Mouse (Mus musculus) olfactory bulb, adult 2 months (tissue): ENCODE measurements around the gene Polr2j. TPM values are rescaled to one million over a fixed set of nuclear protein-coding genes. Genes with fewer than 3 reads are reported as not detected.
"Not testable (repeated sequence)": the region's sequence is repeated elsewhere in the genome, so short reads cannot be mapped to it uniquely, and the experiment has no call there.

Source experiments
- H3K27ac ChIP-seq: fragments of 200-500 bp; 2 replicates; pipeline ENCODE4 v1.5.1; 2012; ENCODE audit warnings: low read depth, low read length; ENCODE audit not compliant: insufficient read depth
- H3K4me1 ChIP-seq: fragments of 200-500 bp; 2 replicates; pipeline ENCODE4 v1.6.1; 2012; ENCODE audit warnings: low read length; ENCODE audit not compliant: control insufficient read depth, insufficient read depth
- H3K4me3 ChIP-seq: fragments of 200-500 bp; 2 replicates; pipeline ENCODE4 v1.5.1; 2012; ENCODE audit warnings: mild to moderate bottlenecking, low read depth, low read length, moderate library complexity; ENCODE audit not compliant: insufficient read depth
- CTCF ChIP-seq: fragments of 200-500 bp; IDR thresholded peaks from 2 replicates; pipeline ENCODE4 v1.5.1; 2012; ENCODE audit warnings: low read depth, mild to moderate bottlenecking, low read length, moderate library complexity; ENCODE audit not compliant: insufficient read depth
- POLR2A ChIP-seq: fragments of 200-500 bp; IDR thresholded peaks from 2 replicates; pipeline ENCODE4 v1.6.1; 2012; ENCODE audit warnings: mild to moderate bottlenecking, low read depth, low read length, moderate library complexity; ENCODE audit not compliant: insufficient read depth
- WGBS: fragments of 180-500 bp; shearing (Covaris S2); methylation state at CpG from one replicate; pipeline ENCODE4 v1.1.7; 2018; 5-methylcytosine and 5-hydroxymethylcytosine counted together
- polyA plus RNA-seq: library from polyadenylated mRNA; stranded (reverse); fragments of >200 nt; gene quantifications from 2 replicates; pipeline ENCODE4 v1.2.4, GENCODE M21; 2012; ENCODE audit warnings: low replicate concordance; ENCODE audit not compliant: missing spikeins, insufficient read depth, insufficient read length

Gene Polr2j
- polyA plus RNA-seq, 1 experiment = not detected

DNA sequence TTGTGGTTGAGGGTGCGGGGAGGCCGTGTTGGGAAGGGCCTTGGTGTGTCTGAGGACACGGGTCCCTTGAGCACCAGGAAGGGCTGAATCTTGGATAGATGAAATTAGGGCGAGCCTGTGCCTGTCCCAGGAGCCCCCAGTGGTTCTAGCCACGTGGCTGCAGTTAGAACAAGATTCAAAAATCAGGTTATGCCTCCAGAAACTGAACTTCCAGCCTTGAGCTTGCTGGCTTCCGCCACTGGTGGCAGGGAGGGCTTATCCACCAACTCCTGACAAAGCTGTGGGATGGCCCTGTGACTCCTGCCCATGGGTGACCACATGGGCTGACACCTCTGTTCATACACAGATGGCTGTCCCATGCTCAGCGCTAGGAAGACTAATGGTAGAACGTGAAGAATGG is 31.3 kb downstream of the Polr2j start:
- WGBS = 76% methylated on average over 8 of the region's 8 CpGs
- Histone ChIP-seq H3K27ac (no peak overlapping the region), H3K4me3 (no peak overlapping the region), H3K4me1 (no peaks in the 10 kb centered on the region)
- no peak for TF ChIP-seq CTCF

DNA sequence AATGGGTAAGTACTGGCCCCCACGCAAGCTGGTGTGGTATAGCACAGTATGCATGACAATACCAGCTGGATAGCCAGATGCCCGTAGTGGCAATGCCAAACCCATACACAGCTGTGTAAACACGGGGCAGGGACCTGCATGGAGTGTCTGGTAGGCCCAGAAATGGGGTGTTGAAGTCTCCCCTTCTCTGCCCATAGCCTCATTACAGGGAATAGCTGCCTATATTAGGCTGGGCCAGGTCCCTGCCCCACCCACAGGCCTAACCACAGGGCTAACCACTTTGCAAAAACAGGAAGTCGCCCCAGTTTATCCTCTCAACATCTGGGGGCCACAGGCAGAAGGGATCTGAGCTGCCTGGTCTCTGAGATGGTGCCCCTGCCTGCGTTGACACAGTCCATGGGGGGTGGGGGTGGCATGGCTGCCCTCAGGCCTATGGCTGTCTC is 32.7 kb downstream of the Polr2j start:
- not testable (repeated sequence) for H3K4me1 ChIP-seq, H3K27ac ChIP-seq, H3K4me3 ChIP-seq
- WGBS = 74% methylated on average over 5 of the region's 5 CpGs

DNA sequence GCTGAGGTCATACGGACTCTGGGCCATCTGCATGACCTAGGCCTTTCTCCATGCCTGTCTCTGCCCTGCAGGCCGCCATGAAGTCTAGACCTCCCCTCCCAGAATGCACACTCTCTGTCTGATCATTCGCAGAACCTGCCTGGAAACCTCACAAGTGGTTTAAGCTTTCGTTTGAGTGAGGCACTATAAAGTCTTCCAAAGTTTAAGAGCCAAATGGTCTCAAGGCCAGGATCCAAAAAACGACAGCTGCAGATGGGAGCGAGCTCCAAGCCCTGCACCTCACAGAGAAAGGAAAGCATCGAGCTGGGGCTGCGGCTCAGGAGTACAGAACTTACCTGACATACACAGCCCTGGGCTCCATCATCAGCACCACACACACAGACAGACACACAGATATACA is 35.9 kb downstream of the Polr2j start:
- WGBS = 69% methylated on average over 8 of the region's 8 CpGs
- H3K4me3 ChIP-seq = no peak overlapping the region
- no peak overlapping the region for H3K27ac ChIP-seq
- no peak for TF ChIP-seq POLR2A
- H3K4me1 ChIP-seq = no peaks in the 10 kb centered on the region

DNA sequence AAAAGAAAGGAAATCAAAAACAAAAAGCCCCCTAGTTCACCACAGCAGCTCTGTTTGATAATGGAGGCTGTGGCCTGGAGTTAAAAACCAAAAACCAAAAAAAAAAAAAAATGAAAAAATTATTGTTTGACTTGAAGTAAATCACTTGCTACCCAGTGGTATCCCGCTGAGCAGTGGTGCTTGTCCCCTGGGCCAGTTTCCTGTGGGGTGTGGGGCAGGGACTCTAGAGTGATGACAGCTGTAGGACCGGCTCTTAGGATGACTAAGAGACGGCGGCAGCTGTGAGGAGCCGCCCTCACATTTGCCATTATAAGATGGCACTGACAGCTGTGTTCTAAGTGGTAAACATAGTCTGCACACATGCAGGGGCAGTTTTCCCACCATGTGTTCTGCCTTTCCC is 39.0 kb downstream of the Polr2j start:
- Histone ChIP-seq H3K4me3 (no peak overlapping the region), H3K4me1 (no peaks in the 10 kb centered on the region), H3K27ac (no peak overlapping the region)
- no peak for TF ChIP-seq CTCF
- TF ChIP-seq POLR2A = no peak
- WGBS = 66% methylated on average over 5 of the region's 5 CpGs

- H3K4me3 ChIP-seq, H3K4me1 ChIP-seq, H3K27ac ChIP-seq: not testable (repeated sequence)
- WGBS = 67% methylated on average over 11 of the region's 12 CpGs
These were observed 43.7 kb downstream of the Polr2j start for GRCm38 (mm10) chr5:136160084-136160483.

DNA sequence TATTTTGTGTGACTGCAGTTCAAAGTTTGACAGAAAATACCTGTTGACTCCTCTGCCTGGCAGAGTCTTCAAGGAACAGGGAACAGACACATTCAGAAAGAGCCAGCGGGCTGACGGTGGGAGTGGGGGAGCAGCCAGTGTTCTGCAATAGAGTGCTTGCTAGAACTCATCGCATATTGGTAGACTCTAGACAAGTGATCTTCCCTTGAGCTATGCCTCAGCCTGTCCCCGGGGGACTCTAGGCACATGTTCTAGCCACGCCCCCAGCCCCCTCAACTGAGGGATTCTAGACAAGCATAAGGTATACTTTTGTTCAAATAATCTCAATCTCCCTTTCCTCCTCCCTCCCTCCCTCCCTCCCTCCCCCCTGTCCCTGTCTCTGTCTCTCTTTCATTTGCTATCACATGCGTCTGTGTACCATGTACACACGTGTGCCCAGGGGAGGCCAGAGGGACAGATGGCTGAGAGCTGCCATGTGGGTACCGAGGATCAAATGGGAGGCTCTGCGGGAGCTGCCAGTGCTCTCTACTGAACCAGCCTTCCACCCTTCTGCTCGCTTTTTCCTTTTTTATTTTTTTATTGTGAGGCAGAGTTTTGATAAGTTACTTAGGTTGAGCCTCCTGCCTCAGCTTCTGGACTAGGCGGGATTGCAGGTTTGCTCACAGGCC is 47.5 kb downstream of the Polr2j start:
- TF ChIP-seq POLR2A (no peak), CTCF (no peak)
- Histone ChIP-seq H3K4me3 (no peak overlapping the region), H3K27ac (no peak overlapping the region), H3K4me1 (0 out of 2 replicates have a peak, but pooled peaks cover 2% of the 10 kb centered on the region)
- WGBS = 83% methylated on average over 11 of the region's 11 CpGs

DNA sequence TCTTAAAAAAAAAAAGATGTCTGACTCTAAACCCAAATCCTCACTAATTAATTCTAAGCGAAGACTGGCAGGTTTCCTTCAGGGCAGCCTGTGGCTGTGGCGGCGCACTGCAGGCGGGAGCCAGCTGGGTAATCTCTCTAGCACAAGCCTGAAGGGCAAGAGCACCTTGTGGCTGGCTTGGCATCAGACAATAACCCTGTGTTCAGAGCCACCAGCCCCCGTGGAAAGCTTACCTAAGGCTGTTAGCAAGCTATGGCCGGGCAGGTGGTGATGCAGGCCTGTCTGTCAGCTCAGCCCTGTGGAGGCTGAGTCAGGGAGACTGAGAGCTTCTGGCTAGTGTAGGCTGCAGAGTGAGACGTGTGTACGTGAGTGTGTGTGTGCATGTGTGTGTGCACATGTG is 48.8 kb downstream of the Polr2j start:
- WGBS = 86% methylated on average over 8 of the region's 8 CpGs
- TF ChIP-seq POLR2A = no peak
- no peak for TF ChIP-seq CTCF

GRCm38 (mm10) chr5:136167296-136167695 is 50.9 kb downstream of the Polr2j start:
- TF ChIP-seq CTCF (no peak), POLR2A (no peak)
- H3K27ac ChIP-seq = no peak overlapping the region
- 93% methylated on average over 4 of the region's 4 CpGs for WGBS
- H3K4me3 ChIP-seq = no peak overlapping the region
- peaks cover 23% of the 10 kb centered on the region for H3K4me1 ChIP-seq

More for the DNA sequence above, 48.8 kb downstream of the Polr2j start:
- Histone ChIP-seq H3K4me3 (no peak overlapping the region), H3K4me1 (peaks cover 10% of the 10 kb centered on the region), H3K27ac (no peak overlapping the region)

DNA sequence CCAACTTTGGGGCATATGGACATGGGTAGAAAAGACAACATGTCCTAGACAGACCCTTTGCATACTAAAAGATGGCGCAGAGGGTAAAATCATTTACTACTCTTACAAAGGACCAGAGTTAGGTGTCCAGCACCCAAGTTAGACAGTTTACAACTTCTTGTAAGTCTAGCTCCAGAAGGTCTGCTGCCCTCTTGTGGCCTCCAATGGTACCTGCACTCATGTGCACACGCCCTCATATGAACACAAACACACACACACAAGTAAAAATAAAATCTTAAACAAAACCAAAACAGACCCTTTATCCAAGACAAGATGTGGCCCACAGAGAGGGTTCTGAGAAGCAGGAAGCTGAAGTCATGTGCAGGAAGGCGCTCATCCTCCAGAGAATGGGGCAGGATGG is 51.6 kb downstream of the Polr2j start:
- Histone ChIP-seq H3K27ac (no peak overlapping the region), H3K4me1 (peaks cover 23% of the 10 kb centered on the region), H3K4me3 (no peak overlapping the region)
- 95% methylated on average over 3 of the region's 3 CpGs for WGBS
- TF ChIP-seq CTCF (no peak), POLR2A (no peak)

- Histone ChIP-seq H3K27ac (peak overlapping the region; percentile 83; the same call in 1 of the 2 replicates), H3K4me3 (peak overlapping the region; percentile 80), H3K4me1 (peaks cover 26% of the 10 kb centered on the region)
- WGBS = 13% methylated on average over 15 of the region's 15 CpGs
- TF ChIP-seq CTCF (no peak), POLR2A (no peak)
These were observed 53.4 kb downstream of the Polr2j start for GRCm38 (mm10) chr5:136169626-136170511.
